8 mouse cellular contexts compared by ENCODE assay signal in genomic region chr2:140668311-140668710, GRCm38 (mm10). TPM values are rescaled to one million over a fixed set of nuclear protein-coding genes. Genes with fewer than 3 reads are reported as not detected.
DNase-seq lines count a peak whose midpoint lies in the region; ATAC-seq lines count a peak whose summit lies in the region.

No protein-coding gene starts in this region.

- 1% methylated on average over 8 of the region's 8 CpGs for WGBS in hindbrain, embryonic 11.5 days
- WGBS in lung, embryonic 16.5 days: 4% methylated on average over 8 of the region's 8 CpGs

- ATAC-seq in hindbrain, embryonic 11.5 days (ENCODE audit: low FRiP score): peak; percentile 72
- peak; percentile 70 for ATAC-seq in lung, embryonic 16.5 days (ENCODE audit: low read depth)

- H3K27me3 ChIP-seq in hindbrain, embryonic 11.5 days (ENCODE audit: control insufficient read depth, insufficient read depth, low read length): no peaks in the 10 kb centered on the region
- H3K27me3 ChIP-seq in lung, embryonic 16.5 days (ENCODE audit: control insufficient read depth, insufficient read depth, low read depth, low read length): no peaks in the 10 kb centered on the region

- peaks cover 2% of the 10 kb centered on the region; the same call in 1 of the 2 replicates for H3K4me1 ChIP-seq in hindbrain, embryonic 11.5 days (replicated peaks; ENCODE audit: control insufficient read depth, insufficient read depth, low read length)
- 0 out of 2 replicates have a peak, but pooled peaks cover 2% of the 10 kb centered on the region for H3K4me1 ChIP-seq in lung, embryonic 16.5 days (replicated peaks; ENCODE audit: control insufficient read depth, insufficient read depth, low read length)

- peak; percentile 38 for DNase-seq in NIH3T3 (ENCODE audit: low read depth)
- peak; percentile 70 for DNase-seq in cerebellum, adult 8-10 months
- peak; percentile 91 for DNase-seq in forelimb bud, embryonic 11.5 days (ENCODE audit: low read depth, low spot score)
- DNase-seq in hindbrain, embryonic 11.5 days (ENCODE audit: low spot score): peak; percentile 83
- peak; percentile 85 for DNase-seq in layer of hippocampus, adult 9-11 months
- DNase-seq in right cerebral cortex, adult 18-20 months: peak; percentile 88
- no peak for DNase-seq in thymus, postnatal 36 days

- H3K4me2 ChIP-seq in hindbrain, embryonic 11.5 days (replicated peaks; ENCODE audit: low read depth, low read length): peak overlapping the region; percentile 40
- peak overlapping the region; percentile 42 for H3K4me2 ChIP-seq in lung, embryonic 16.5 days (ENCODE audit: low read depth, low read length)

- no peak overlapping the region; the same call in 1 of the 2 replicates for H3K27ac ChIP-seq in hindbrain, embryonic 11.5 days (ENCODE audit: low read depth, low read length)
- H3K27ac ChIP-seq in lung, embryonic 16.5 days (ENCODE audit: low read length): no peak overlapping the region

- no peak overlapping the region for H3K9ac ChIP-seq in hindbrain, embryonic 11.5 days (ENCODE audit: low read depth, low read length)
- H3K9ac ChIP-seq in lung, embryonic 16.5 days (ENCODE audit: low read length): peak overlapping the region; percentile 31; the same call in 1 of the 2 replicates

- H3K36me3 ChIP-seq in hindbrain, embryonic 11.5 days (ENCODE audit: control insufficient read depth, insufficient read depth, low read length): no peaks in the 10 kb centered on the region
- no peaks in the 10 kb centered on the region for H3K36me3 ChIP-seq in lung, embryonic 16.5 days (ENCODE audit: control insufficient read depth, insufficient read depth, low read length)

- H3K4me3 ChIP-seq in hindbrain, embryonic 11.5 days (ENCODE audit: low read depth, low read length): peak overlapping the region; percentile 32
- 0 out of 2 replicates have a peak overlapping the region, but pooled peaks have one; percentile 24 for H3K4me3 ChIP-seq in lung, embryonic 16.5 days (ENCODE audit: low read length)

- H3K9me3 ChIP-seq in hindbrain, embryonic 11.5 days (ENCODE audit: control insufficient read depth, low read length): no peaks in the 10 kb centered on the region
- H3K9me3 ChIP-seq in lung, embryonic 16.5 days (ENCODE audit: control insufficient read depth, low read length): no peaks in the 10 kb centered on the region

RNA-seq across cellular contexts. Expression of gene Flrt3, which starts 3.0 kb away (rescaled TPM):
- polyA plus RNA-seq in hindbrain, embryonic 11.5 days (2014; fragmentation: Nextera tagmentation; extraction: Ambion mirVana): 37.5 and 43.4 TPM in 2 replicates
- polyA plus RNA-seq in lung, embryonic 16.5 days (2015; fragmentation: Nextera tagmentation; extraction: Ambion mirVana): 16.0 and 17.1 TPM in 2 replicates

Comparison
In these comparisons a context has a peak if more than half of its experiments do, and no peak if none do; other contexts are left out.
1. DNase-seq: peak in NIH3T3 (single experiment), cerebellum, adult 8-10 months (single experiment), forelimb bud, embryonic 11.5 days (single experiment), hindbrain, embryonic 11.5 days (single experiment), layer of hippocampus, adult 9-11 months (single experiment) and right cerebral cortex, adult 18-20 months (single experiment); none in thymus, postnatal 36 days (0 of 2).